Mouse (Mus musculus): ENCODE measurements at regions not wholly inside any gene's neighbourhood (a gene's known extent, or its start where the extent isn't known, plus 50 kb on each side); places are given as distances from the start of the nearest gene placed in this dataset.
A peak's percentile ranks its signal among the peaks of the same experiment; 100 is the strongest.

- DNase-seq (ENCODE audit: low read depth, low spot score), result no peak
Observed at GRCm38 (mm10) chr6:15501063-15501462, 219.4 kb upstream of the Mdfic start.

GRCm38 (mm10) chr6:15509314-15509713 lies 211.1 kb upstream of the Mdfic start:
- DNase-seq (ENCODE audit: low read depth, low spot score), result no peak

GRCm38 (mm10) chr6:15537279-15537678 lies 183.2 kb upstream of the Mdfic start:
- no peak for DNase-seq (ENCODE audit: low read depth, low spot score)

- no peak for DNase-seq (ENCODE audit: low read depth, low spot score)
Observed at GRCm38 (mm10) chr6:15541969-15542368, 178.5 kb upstream of the Mdfic start.

- DNase-seq (ENCODE audit: low read depth, low spot score), result no peak
Observed at GRCm38 (mm10) chr6:15543516-15544080, 176.9 kb upstream of the Mdfic start.

GRCm38 (mm10) chr6:15548833-15549232 lies 171.6 kb upstream of the Mdfic start:
- DNase-seq (ENCODE audit: low read depth, low spot score), result no peak

GRCm38 (mm10) chr6:15592780-15593179 lies 127.7 kb upstream of the Mdfic start:
- DNase-seq (ENCODE audit: low read depth, low spot score), result peak; percentile 11

- DNase-seq (ENCODE audit: low read depth, low spot score), result no peak
Observed at GRCm38 (mm10) chr6:15597226-15597983, 123.1 kb upstream of the Mdfic start.

GRCm38 (mm10) chr6:15610208-15610607 lies 110.3 kb upstream of the Mdfic start:
- no peak for DNase-seq (ENCODE audit: low read depth, low spot score)

GRCm38 (mm10) chr6:15625910-15626564 lies 94.4 kb upstream of the Mdfic start:
- DNase-seq (ENCODE audit: low read depth, low spot score), result peak; percentile 52

GRCm38 (mm10) chr6:15638548-15638947 lies 81.9 kb upstream of the Mdfic start:
- no peak for DNase-seq (ENCODE audit: low read depth, low spot score)

GRCm38 (mm10) chr6:15639378-15639777 lies 81.1 kb upstream of the Mdfic start:
- no peak for DNase-seq (ENCODE audit: low read depth, low spot score)

GRCm38 (mm10) chr6:15639809-15640479 lies 80.5 kb upstream of the Mdfic start:
- no peak for DNase-seq (ENCODE audit: low read depth, low spot score)

GRCm38 (mm10) chr6:15644311-15644710 lies 76.2 kb upstream of the Mdfic start:
- no peak for DNase-seq (ENCODE audit: low read depth, low spot score)

GRCm38 (mm10) chr6:15647499-15647898 lies 73.0 kb upstream of the Mdfic start:
- DNase-seq (ENCODE audit: low read depth, low spot score), result no peak
